Mouse (Mus musculus) liver, embryonic 12.5 days (tissue): ENCODE data around the gene Smim17. TPM values are rescaled to one million over a fixed set of nuclear protein-coding genes. Genes with fewer than 3 reads are reported as not detected.
"Not testable (repeated sequence)": the region's sequence is repeated elsewhere in the genome, so short reads cannot be mapped to it uniquely, and the experiment has no call there.

Experiments used
- ATAC-seq: fragments of 200-750 bp; cut with Nextera tagmentation; 2 replicates; pipeline ENCODE4 v1.8.0; 2017; ENCODE audit warnings: moderate number of reproducible peaks, mild to moderate bottlenecking, moderate library complexity
- H3K27ac ChIP-seq: fragments of 300-500 bp; sonication (generic); 2 replicates; pipeline ENCODE4 v1.5.1; 2016; ENCODE audit warnings: mild to moderate bottlenecking
- H3K27me3 ChIP-seq: fragments of 300-500 bp; sonication (generic); replicated peaks from 2 replicates; pipeline ENCODE4 v1.6.1; 2016; ENCODE audit warnings: mild to moderate bottlenecking, moderate library complexity
- H3K36me3 ChIP-seq: fragments of 300-500 bp; sonication (generic); 2 replicates; pipeline ENCODE4 v1.6.1; 2016; ENCODE audit warnings: mild to moderate bottlenecking, moderate library complexity
- H3K4me1 ChIP-seq: fragments of 300-500 bp; sonication (generic); 2 replicates; pipeline ENCODE4 v1.6.1; 2016
- H3K4me2 ChIP-seq: fragments of 300-500 bp; sonication (generic); 2 replicates; pipeline ENCODE4 v1.6.1; 2016; ENCODE audit warnings: mild to moderate bottlenecking, moderate library complexity
- H3K4me3 ChIP-seq: fragments of 300-500 bp; sonication (generic); 2 replicates; pipeline ENCODE4 v1.5.1; 2016; ENCODE audit warnings: mild to moderate bottlenecking, moderate library complexity
- H3K9ac ChIP-seq: fragments of 300-500 bp; sonication (generic); 2 replicates; pipeline ENCODE4 v1.6.1; 2016; ENCODE audit warnings: mild to moderate bottlenecking, moderate library complexity
- H3K9me3 ChIP-seq: fragments of 300-500 bp; sonication (generic); replicated peaks from 2 replicates; pipeline ENCODE4 v1.6.1; 2016; ENCODE audit warnings: mild to moderate bottlenecking, moderate library complexity
- WGBS: fragments of 180-500 bp; shearing (Covaris S2); methylation state at CpG from one replicate; pipeline ENCODE4 v1.1.7; 2016; ENCODE audit not compliant: insufficient replicate concordance; 5-methylcytosine and 5-hydroxymethylcytosine counted together
- polyA plus RNA-seq: library from polyadenylated mRNA; unstranded; fragments of >200 nt; fragmentation: Nextera tagmentation; extraction: Ambion mirVana; gene quantifications from 2 replicates; pipeline ENCODE4 v1.2.1, GENCODE M21; 2016

The Smim17 gene
- 0.10 TPM in 1 of 2 replicates, not detected in the other for polyA plus RNA-seq

DNA sequence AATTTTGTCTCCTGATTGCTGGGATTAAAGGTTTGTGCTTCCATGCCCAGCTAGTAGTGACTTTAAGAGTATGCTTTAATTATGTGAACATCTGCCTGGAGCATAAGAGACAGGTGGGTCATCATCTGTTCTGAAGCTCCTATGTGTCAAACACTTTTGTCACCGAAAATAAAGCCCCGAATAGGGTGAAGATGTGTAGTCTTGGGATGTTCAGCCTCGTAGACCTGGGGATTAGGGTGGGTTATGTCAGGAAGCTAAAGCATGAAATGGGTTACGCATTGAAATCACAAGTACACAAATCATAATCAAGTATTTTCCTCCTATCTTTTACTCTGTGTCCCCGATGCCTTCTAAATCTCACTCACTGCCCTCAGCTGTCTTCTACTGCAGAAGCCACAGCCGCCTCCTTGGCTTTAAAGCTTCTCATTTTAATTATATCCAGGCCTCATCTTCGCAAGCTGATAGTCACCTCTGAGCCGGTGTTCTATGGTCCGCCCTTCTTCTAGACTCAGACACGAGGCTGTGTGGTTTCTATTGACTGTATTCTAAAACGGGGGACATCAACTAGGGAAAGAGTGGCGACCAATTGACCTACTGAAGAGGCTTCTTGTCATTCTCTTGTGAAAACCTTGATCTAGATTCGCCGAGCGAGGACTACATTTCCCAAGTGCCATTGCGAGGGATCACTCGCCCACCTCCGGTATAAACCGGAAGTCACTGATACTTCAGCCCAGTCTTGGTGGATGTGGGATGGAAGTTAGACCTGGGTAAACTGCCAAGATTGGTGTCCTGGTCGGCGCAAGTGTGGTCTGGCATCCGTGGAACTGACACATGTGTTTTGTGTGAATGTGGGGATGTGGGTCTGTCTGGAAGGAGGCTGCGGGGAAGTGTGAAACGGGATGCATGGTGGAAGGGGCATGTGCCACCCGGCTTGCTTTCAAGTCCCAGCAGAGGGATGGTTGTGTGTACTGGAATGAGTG lies at the start of gene Smim17:
Gene Smim17 (plus strand): TSS at position 720 of the 980 bp plus-strand sequence.
- Histone ChIP-seq H3K4me1 (peaks cover 7% of the 10 kb centered on the region), H3K9ac (peak within 1 kb of the TSS; percentile 58; the same call in 1 of the 2 replicates), H3K27ac (no peak within 1 kb of the TSS), H3K9me3 (no peaks in the 10 kb centered on the region), H3K4me3 (peak within 1 kb of the TSS; percentile 60), H3K36me3 (peaks cover 14% of the 10 kb centered on the region), H3K4me2 (peak within 1 kb of the TSS; percentile 71), H3K27me3 (no peaks in the 10 kb centered on the region)
- 25% methylated on average over 25 of the region's 25 CpGs for WGBS
- peak; percentile 75 for ATAC-seq

DNA sequence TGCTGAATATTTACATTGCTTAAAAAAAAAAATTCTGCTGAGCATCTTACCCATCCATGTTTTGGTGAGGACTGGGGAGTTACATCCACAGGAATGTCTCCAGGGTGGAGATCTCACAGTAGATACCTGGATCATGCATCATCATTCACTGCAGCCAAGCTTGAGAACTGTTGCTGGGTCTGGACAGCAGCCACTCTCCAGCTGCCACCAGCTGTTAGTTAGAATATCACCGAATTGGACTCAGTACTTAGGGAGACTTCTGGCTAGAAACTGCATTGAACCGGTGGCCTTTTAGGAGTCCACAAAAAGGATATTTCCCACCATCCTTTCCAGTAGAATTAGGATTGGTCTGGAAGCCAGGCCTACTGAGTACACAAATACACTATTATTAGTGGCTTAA lies 40.4 kb upstream of the Smim17 start:
- Histone ChIP-seq H3K4me3 (no peak overlapping the region), H3K27ac (no peak overlapping the region), H3K36me3 (peaks cover 7% of the 10 kb centered on the region; the same call in 1 of the 2 replicates), H3K4me1 (peaks cover 35% of the 10 kb centered on the region), H3K27me3 (no peaks in the 10 kb centered on the region), H3K9me3 (no peaks in the 10 kb centered on the region), H3K9ac (no peak overlapping the region), H3K4me2 (no peak overlapping the region)
- ATAC-seq = no peak
- 68% methylated on average over 2 of the region's 2 CpGs for WGBS

DNA sequence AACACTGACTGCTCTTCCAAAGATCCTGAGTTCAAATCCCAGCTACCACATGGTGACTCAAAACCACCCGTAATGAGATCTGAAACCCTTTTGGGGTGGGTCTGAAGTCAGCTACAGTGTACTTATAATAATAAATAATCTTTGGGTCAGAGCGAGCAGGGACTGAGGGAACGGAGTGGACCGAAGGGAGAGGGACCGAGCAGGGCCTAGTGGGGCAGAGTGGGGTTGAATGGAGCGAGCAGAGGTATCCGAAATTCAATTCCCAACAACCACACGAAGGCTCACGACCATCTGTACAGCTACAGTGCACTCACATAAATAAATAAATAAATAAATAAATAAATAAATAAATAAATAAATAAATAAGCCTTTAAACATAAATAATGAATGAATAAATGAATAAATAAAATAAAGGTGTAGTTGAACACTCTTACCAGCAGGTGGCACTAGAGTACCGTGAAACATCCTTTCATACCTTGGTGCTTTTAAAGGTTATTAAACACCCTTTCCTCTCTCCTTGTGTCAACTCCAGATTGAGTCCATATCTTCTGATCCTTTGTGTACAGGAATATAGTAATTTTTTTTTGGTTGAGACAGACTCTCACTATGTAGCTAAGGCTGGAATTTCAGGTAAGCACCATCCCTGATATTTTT lies 39.5 kb upstream of the Smim17 start:
- H3K4me1 ChIP-seq = peaks cover 41% of the 10 kb centered on the region
- H3K9me3 ChIP-seq = no peaks in the 10 kb centered on the region
- no peak overlapping the region for H3K9ac ChIP-seq
- H3K27ac ChIP-seq = no peak overlapping the region
- no peaks in the 10 kb centered on the region for H3K27me3 ChIP-seq
- no peaks in the 10 kb centered on the region for H3K36me3 ChIP-seq
- H3K4me3 ChIP-seq = no peak overlapping the region
- H3K4me2 ChIP-seq = no peak overlapping the region
- no peak for ATAC-seq
- 48% methylated on average over 10 of the region's 10 CpGs for WGBS

DNA sequence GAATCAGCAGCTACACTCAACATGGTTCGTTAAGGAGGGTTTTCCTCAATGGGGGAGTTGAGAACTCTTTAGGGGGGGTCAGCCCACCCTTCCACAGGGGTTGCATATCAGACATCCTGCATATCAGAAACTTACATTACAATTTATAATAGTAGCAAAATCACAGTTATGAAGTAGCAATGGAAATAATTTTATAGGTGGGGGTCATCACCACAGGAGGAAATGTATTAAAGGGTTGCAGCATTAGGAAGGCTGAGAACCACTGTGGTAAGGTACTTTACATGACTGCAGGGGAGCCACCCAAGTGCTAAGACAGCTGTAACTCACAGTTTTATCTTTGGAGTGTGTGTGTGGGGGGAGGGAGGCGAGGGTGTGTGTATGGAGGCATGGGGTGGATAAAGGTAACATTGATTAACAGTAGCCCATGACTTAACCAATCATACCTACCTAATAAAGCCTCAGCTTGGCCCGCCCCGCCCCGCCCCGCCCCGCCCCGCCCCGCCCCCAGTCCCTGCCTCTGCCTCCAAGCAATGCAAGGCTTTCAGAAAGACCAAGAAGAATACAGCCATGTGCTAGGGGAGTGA lies 37.9 kb upstream of the Smim17 start:
- Histone ChIP-seq H3K4me2 (peak overlapping the region; percentile 77), H3K36me3 (no peaks in the 10 kb centered on the region), H3K4me1 (peaks cover 51% of the 10 kb centered on the region), H3K27ac (no peak overlapping the region), H3K9me3 (no peaks in the 10 kb centered on the region), H3K27me3 (no peaks in the 10 kb centered on the region), H3K9ac (no peak overlapping the region), H3K4me3 (no peak overlapping the region)
- ATAC-seq = peak; percentile 36
- WGBS = 15% methylated on average over 2 of the region's 9 CpGs

DNA sequence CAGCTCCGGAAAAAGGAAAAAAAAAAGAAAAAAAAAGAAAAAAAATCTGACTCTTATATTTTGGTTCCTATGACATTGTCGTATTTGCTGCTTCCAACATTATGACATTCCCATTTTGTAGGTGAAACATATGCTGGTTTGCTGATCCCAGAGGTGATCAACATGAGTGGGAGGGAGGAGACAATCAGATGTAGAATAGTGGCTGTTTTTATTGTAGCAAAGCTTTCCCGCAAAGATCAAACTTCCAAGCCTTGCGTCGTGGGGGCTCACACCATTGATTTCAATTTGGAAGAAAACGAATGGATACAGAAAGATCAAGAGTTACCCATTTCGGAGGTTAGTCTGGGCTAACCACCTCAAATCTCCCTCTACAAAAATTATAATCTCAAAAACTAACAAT lies 36.8 kb upstream of the Smim17 start:
- H3K27ac ChIP-seq = peak overlapping the region; percentile 84
- peak overlapping the region; percentile 59 for H3K9ac ChIP-seq
- no peaks in the 10 kb centered on the region for H3K9me3 ChIP-seq
- whole genome bisulfite sequencing = 27% methylated on average over 7 of the region's 7 CpGs
- no peaks in the 10 kb centered on the region for H3K27me3 ChIP-seq
- H3K4me2 ChIP-seq = peak overlapping the region; percentile 77
- H3K36me3 ChIP-seq = no peaks in the 10 kb centered on the region
- ATAC-seq = no peak
- peak overlapping the region; percentile 67 for H3K4me3 ChIP-seq
- peaks cover 58% of the 10 kb centered on the region for H3K4me1 ChIP-seq

DNA sequence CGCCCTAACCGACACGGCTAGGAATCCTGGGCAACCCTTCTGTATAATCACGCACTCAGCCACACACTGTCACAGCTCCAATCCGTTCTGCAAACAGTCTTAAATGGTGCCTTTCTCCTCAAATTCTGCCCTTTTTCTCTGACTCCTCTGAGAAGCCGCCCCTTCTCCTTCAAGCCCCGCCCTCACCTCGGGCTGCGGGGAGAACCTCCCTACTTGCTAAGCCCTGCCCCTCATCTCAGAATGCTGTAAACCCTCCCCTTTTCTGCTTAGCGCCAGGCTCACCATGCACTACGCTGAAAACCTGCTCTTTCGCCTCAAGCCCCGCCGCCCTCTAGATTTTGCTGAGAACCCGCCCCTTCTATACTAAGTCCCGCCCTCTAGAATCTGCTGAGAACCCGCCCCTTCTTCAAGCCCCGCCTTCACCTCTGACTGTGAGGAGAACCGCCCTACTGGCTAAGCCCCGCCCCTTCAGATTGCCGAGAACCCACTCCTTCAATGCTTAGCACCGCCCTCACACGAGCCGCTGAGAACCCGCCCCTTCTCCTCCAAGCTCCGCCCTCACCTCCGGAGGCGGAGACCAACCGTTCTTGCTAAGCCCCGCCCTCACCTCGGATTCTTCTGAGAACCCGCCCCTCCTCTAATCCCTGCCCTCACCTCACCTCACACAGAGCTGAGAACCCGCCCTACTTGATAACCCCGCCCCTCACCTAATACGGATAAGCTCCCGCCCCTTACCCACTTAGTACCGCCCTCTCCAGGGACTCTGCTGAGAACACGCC lies 36.1 kb upstream of the Smim17 start:
- no peaks in the 10 kb centered on the region for H3K36me3 ChIP-seq
- peak overlapping the region; percentile 74 for H3K9ac ChIP-seq
- H3K4me3 ChIP-seq = peak overlapping the region; percentile 67
- ATAC-seq = peak; percentile 85
- peak overlapping the region; percentile 77 for H3K4me2 ChIP-seq
- H3K27ac ChIP-seq = peak overlapping the region; percentile 84
- H3K4me1 ChIP-seq = peaks cover 65% of the 10 kb centered on the region
- H3K9me3 ChIP-seq = no peaks in the 10 kb centered on the region
- WGBS = under 1% methylated on average over 38 of the region's 38 CpGs
- no peaks in the 10 kb centered on the region for H3K27me3 ChIP-seq

DNA sequence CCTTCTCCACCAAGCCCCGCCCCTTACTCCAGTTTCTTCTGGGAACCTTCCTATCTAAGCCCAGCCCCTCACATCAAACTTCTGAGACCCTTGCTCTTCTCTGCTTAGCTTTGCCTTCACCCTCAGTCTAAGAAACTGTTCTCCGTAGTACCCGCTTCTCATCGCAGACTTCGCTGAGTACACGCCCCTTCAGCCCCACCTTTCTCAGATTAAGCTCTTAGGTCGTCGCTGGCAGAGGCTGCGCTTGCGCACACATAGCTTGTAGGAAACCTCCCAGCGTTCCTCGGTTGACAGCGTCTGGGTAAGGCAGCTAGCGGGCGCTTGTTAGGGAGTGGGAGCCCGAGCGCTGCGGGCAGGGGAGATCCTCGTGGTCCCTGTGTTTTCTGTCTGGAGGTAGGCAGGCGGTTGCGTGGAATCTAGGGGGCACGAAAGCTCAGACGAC lies 35.4 kb upstream of the Smim17 start, which contains the start of gene Zfp78:
Gene Zfp78 (plus strand): TSS at position 234 of the 442 bp plus-strand sequence.
- H3K4me1 ChIP-seq = peaks cover 71% of the 10 kb centered on the region
- no peaks in the 10 kb centered on the region for H3K36me3 ChIP-seq
- ATAC-seq = peak; percentile 79
- H3K27me3 ChIP-seq = no peaks in the 10 kb centered on the region
- peak within 1 kb of the TSS; percentile 84 for H3K27ac ChIP-seq
- H3K4me3 ChIP-seq = peak within 1 kb of the TSS; percentile 67
- H3K9ac ChIP-seq = peak within 1 kb of the TSS; percentile 74
- WGBS = under 1% methylated on average over 23 of the region's 23 CpGs
- peak within 1 kb of the TSS; percentile 77 for H3K4me2 ChIP-seq
- no peaks in the 10 kb centered on the region for H3K9me3 ChIP-seq

GRCm38 (mm10) chr7:6364761-6365160 lies 33.8 kb upstream of the Smim17 start:
- H3K36me3 ChIP-seq = no peaks in the 10 kb centered on the region
- 82% methylated on average over 1 of the region's 1 CpGs for WGBS
- ATAC-seq = no peak
- peaks cover 83% of the 10 kb centered on the region for H3K4me1 ChIP-seq
- no peak overlapping the region for H3K9ac ChIP-seq
- H3K4me2 ChIP-seq = no peak overlapping the region
- H3K27ac ChIP-seq = no peak overlapping the region
- H3K4me3 ChIP-seq = no peak overlapping the region
- no peaks in the 10 kb centered on the region for H3K27me3 ChIP-seq
- H3K9me3 ChIP-seq = no peaks in the 10 kb centered on the region

GRCm38 (mm10) chr7:6367185-6367584 lies 31.3 kb upstream of the Smim17 start:
- WGBS = 26% methylated on average over 5 of the region's 5 CpGs
- Histone ChIP-seq H3K27me3 (no peaks in the 10 kb centered on the region), H3K9me3 (no peaks in the 10 kb centered on the region), H3K4me2 (peak overlapping the region; percentile 44), H3K9ac (no peak overlapping the region), H3K36me3 (no peaks in the 10 kb centered on the region), H3K4me3 (no peak overlapping the region), H3K4me1 (peaks cover 61% of the 10 kb centered on the region), H3K27ac (peak overlapping the region; percentile 84)
- ATAC-seq = peak; percentile 16; the same call in 1 of the 2 replicates

DNA sequence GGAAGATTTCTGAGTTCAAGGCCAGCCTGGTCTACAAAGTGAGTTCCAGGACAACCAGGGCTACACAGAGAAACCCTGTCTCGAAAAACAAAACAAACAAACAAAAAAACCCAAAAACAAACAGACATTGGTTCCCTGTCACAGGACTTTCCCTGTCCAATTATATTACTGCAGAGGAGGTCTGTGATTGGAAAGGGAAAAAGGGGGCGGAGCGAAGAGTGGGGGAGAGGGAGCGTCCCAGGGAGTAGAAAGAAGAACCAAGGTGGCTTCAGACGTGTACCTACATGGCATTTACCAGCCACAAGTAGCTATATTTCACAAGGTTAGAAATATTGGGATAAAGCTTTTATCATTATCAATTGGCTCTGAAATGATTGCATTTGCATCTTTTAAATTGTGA lies 30.4 kb upstream of the Smim17 start:
- not testable (repeated sequence) for H3K9me3 ChIP-seq, H3K9ac ChIP-seq, ATAC-seq, H3K27me3 ChIP-seq, H3K27ac ChIP-seq, H3K4me2 ChIP-seq, H3K36me3 ChIP-seq, H3K4me3 ChIP-seq
- WGBS = 72% methylated on average over 5 of the region's 5 CpGs
- H3K4me1 ChIP-seq = peaks cover 53% of the 10 kb centered on the region

DNA sequence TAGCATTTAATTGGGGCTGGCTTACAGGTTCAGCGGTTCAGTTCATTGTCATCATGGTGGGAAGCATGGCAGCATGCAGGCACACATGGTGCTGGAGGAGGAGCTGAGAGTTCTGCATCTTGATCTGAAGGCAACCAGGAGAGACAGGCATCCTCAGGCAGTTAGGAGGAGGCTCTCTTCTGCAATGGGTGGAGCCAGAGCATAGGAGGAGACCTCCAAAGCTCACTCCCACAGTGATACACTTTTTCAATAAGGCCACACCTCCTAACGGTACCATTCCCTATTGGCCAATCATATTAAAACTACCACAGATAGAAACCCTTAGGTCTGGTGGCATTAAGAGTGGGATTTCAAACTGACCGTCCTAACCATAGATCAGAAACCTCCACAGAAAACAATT lies 29.1 kb upstream of the Smim17 start:
- Histone ChIP-seq H3K36me3 (no peaks in the 10 kb centered on the region), H3K4me3 (no peak overlapping the region), H3K27me3 (no peaks in the 10 kb centered on the region), H3K9me3 (no peaks in the 10 kb centered on the region), H3K4me2 (no peak overlapping the region), H3K27ac (no peak overlapping the region), H3K4me1 (peaks cover 43% of the 10 kb centered on the region), H3K9ac (no peak overlapping the region)
- ATAC-seq = peak; percentile 54
- WGBS = 66% methylated on average over 3 of the region's 3 CpGs
